Mouse (Mus musculus): ENCODE measurements around the gene Lum.

GRCm38 (mm10) chr10:97567489-97568135, 2.7 kb downstream of the Lum start:
- TF ChIP-seq CTCF (IDR thresholded peaks at IDR 0.05; ENCODE audit: low read depth) = no peak
- no peak for TF ChIP-seq EP300 (IDR thresholded peaks at IDR 0.05; ENCODE audit: low read depth)
